Mouse (Mus musculus): Measurements from ENCODE around the gene Dusp5.

- TF ChIP-seq CTCF (IDR thresholded peaks at IDR 0.05; ENCODE audit: low read depth) (no peak), EP300 (IDR thresholded peaks at IDR 0.05; ENCODE audit: low read depth) (peak; percentile 45; the same call in 1 of the 2 replicates)
Observed at GRCm38 (mm10) chr19:53519549-53519948, 9.4 kb upstream of the Dusp5 start.
